Mouse (Mus musculus): ENCODE results near the gene BC004004. TPM values are rescaled to one million over a fixed set of nuclear protein-coding genes. Genes with fewer than 3 reads are reported as not detected.

Gene BC004004
- polyA plus RNA-seq, 1 experiment from 2014 or later, result 105 TPM

DNA sequence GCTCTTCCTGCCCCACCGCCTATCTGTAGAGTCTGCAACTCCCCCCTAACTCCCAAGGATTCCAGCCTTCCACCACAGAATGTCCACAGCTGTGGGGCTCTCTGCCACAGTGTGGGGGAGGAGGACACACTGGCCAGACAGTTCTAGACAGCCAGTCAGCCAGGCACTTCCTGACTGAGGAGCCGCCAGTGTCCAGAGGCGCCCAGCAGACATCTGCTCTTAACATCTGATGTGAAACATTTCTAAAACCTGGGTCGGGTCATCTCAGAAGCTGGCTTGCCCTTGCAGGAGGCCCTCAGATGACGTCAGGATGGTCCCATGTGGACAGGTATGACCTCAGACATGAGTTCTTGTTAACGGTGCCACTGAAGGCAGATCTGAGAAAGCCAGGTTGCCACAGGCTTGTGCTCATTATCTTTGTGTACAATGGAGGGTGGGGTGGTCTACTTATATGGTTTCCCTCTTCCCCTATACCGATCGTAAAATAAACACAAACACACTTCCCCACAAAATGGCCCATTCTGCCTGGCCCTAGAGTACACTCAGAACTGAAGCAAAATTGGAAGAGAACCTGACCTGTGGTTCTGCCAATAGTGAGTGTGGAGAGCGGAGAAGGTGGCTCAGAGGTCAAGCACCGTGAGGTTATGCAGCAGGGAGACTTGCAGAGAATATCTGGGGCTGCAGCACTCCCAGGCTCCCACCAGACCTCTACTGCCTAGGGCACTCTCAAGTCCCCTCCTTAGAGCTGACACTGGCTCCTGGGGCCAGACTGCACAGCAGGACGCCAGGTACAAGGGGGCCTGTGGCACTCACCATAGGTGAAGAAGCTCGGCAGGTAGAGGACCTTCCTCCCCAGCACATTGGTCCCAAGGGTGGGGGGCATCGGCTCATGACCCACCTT, 73.7 kb downstream of the BC004004 start:
- ATAC-seq, result peak; percentile 26
- H3K4me3 ChIP-seq (ENCODE audit: low read depth, low read length), result no peak overlapping the region
- no peak overlapping the region; the same call in 1 of the 2 replicates for H3K4me2 ChIP-seq (ENCODE audit: low read depth, low read length)
- no peak overlapping the region; the same call in 1 of the 2 replicates for H3K9ac ChIP-seq (replicated peaks)
- no peaks in the 10 kb centered on the region for H3K27me3 ChIP-seq (ENCODE audit: insufficient read depth, low read length)
- peaks cover 29% of the 10 kb centered on the region for H3K4me1 ChIP-seq (ENCODE audit: insufficient read depth)
- H3K9me3 ChIP-seq (ENCODE audit: low read length), result no peaks in the 10 kb centered on the region
- peaks cover 43% of the 10 kb centered on the region for H3K36me3 ChIP-seq (replicated peaks; ENCODE audit: insufficient read depth, low read length)
- TF ChIP-seq CTCF (IDR thresholded peaks at IDR 0.05; ENCODE audit: low read depth) (no peak), EP300 (IDR thresholded peaks at IDR 0.05; ENCODE audit: low read depth) (no peak)
- WGBS (ENCODE audit: insufficient replicate concordance), result 59% methylated on average over 13 of the region's 13 CpGs
- peak overlapping the region; percentile 34 for H3K27ac ChIP-seq (ENCODE audit: low read depth)
- peak; percentile 28 for DNase-seq

DNA sequence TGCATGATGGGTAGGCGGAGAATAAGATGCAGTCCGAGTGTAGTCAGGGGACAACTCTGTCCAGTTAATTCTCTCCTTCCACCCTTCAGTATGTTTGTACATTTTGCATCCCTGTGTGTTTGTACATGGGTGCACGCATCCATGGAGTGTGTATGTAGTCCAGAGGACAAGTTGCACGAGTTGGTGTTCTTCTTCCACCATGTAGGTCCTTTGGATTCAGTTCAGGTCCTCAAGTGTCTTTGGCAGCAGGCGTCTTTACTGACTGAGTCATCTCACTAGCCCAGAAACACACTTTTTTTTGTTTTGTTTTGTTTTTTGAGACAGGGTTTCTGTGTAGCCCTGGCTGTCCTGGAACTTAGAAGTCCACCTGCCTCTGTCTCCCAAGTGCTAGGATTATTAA, 74.7 kb downstream of the BC004004 start:
- no peak overlapping the region for H3K27ac ChIP-seq (ENCODE audit: low read depth)
- TF ChIP-seq CTCF (IDR thresholded peaks at IDR 0.05; ENCODE audit: low read depth) (no peak), EP300 (IDR thresholded peaks at IDR 0.05; ENCODE audit: low read depth) (no peak)
- H3K27me3 ChIP-seq (ENCODE audit: insufficient read depth, low read length), result no peaks in the 10 kb centered on the region
- H3K36me3 ChIP-seq (replicated peaks; ENCODE audit: insufficient read depth, low read length), result peaks cover 37% of the 10 kb centered on the region
- H3K9me3 ChIP-seq (ENCODE audit: low read length), result no peaks in the 10 kb centered on the region
- H3K4me1 ChIP-seq (ENCODE audit: insufficient read depth), result peaks cover 33% of the 10 kb centered on the region
- DNase-seq (no peak), ATAC-seq (no peak)
- no peak overlapping the region for H3K4me2 ChIP-seq (ENCODE audit: low read depth, low read length)
- 85% methylated on average over 5 of the region's 5 CpGs for WGBS (ENCODE audit: insufficient replicate concordance)
- H3K9ac ChIP-seq (replicated peaks), result no peak overlapping the region
- H3K4me3 ChIP-seq (ENCODE audit: low read depth, low read length), result no peak overlapping the region

DNA sequence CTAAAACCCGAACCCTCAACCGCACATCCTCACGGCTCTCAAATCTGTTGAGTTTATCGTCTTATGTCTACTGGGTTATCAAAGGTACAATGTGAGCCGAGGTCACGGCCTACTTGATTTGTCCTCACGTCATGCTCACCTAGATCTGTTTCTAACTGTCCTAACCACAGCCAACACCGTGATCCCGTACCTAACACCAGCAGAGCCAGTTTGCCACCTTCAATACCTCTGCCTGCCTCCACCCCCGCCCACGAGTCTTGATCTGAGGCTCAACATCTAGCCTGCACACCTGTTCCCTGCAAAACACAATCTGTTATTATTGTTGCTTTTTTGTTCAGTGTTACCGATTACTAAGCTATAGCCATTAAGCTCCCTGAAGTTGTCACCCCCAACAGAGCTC, 76.7 kb downstream of the BC004004 start:
- H3K27me3 ChIP-seq (ENCODE audit: insufficient read depth, low read length), result no peaks in the 10 kb centered on the region
- no peak overlapping the region for H3K27ac ChIP-seq (ENCODE audit: low read depth)
- ATAC-seq (no peak), DNase-seq (no peak)
- H3K4me3 ChIP-seq (ENCODE audit: low read depth, low read length), result no peak overlapping the region
- TF ChIP-seq EP300 (IDR thresholded peaks at IDR 0.05; ENCODE audit: low read depth) (no peak), CTCF (IDR thresholded peaks at IDR 0.05; ENCODE audit: low read depth) (no peak)
- H3K4me1 ChIP-seq (ENCODE audit: insufficient read depth), result peaks cover 42% of the 10 kb centered on the region
- no peak overlapping the region for H3K4me2 ChIP-seq (ENCODE audit: low read depth, low read length)
- peaks cover 20% of the 10 kb centered on the region for H3K36me3 ChIP-seq (replicated peaks; ENCODE audit: insufficient read depth, low read length)
- H3K9me3 ChIP-seq (ENCODE audit: low read length), result no peaks in the 10 kb centered on the region
- H3K9ac ChIP-seq (replicated peaks), result no peak overlapping the region
- WGBS (ENCODE audit: insufficient replicate concordance), result 88% methylated on average over 12 of the region's 12 CpGs

DNA sequence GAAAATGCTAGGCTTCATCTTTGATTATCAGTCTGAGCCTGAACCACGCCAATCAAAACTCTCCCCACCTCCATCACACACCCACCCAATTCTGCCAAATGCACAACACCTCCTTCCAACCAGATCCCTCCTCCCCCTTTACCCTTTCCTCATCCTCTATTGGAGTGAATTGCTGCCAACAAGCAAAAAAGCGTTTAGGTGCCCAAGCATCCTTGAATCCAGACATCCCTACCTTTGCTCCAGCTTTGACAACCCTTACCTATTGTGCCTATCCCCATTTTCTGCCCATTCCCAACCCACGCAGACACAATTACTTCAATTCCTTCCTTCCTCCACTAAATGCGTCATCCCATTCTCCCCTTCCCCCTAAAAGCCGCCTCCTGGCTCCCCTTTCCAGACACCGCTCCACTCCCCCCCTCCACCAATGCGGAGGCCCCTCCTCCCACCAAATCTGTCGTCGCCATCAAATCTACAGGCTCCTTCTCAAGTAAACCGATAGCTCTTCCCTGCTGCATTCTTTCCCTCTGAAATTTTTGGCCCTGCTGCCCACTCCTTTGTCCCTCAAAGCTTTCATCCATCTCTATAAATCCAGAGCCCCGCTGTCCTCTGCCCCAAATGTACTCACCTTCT, 78.0 kb downstream of the BC004004 start:
- Histone ChIP-seq H3K9me3 (ENCODE audit: low read length) (no peaks in the 10 kb centered on the region), H3K4me1 (ENCODE audit: insufficient read depth) (peaks cover 42% of the 10 kb centered on the region), H3K36me3 (replicated peaks; ENCODE audit: insufficient read depth, low read length) (peaks cover 15% of the 10 kb centered on the region), H3K27me3 (ENCODE audit: insufficient read depth, low read length) (no peaks in the 10 kb centered on the region), H3K4me3 (ENCODE audit: low read depth, low read length) (peak overlapping the region; percentile 94), H3K4me2 (ENCODE audit: low read depth, low read length) (peak overlapping the region; percentile 93), H3K27ac (ENCODE audit: low read depth) (peak overlapping the region; percentile 92), H3K9ac (replicated peaks) (peak overlapping the region; percentile 95)
- 7% methylated on average over 11 of the region's 11 CpGs for WGBS (ENCODE audit: insufficient replicate concordance)
- ATAC-seq (no peak), DNase-seq (no peak)
- TF ChIP-seq EP300 (IDR thresholded peaks at IDR 0.05; ENCODE audit: low read depth), result no peak
- no peak for TF ChIP-seq CTCF (IDR thresholded peaks at IDR 0.05; ENCODE audit: low read depth)

DNA sequence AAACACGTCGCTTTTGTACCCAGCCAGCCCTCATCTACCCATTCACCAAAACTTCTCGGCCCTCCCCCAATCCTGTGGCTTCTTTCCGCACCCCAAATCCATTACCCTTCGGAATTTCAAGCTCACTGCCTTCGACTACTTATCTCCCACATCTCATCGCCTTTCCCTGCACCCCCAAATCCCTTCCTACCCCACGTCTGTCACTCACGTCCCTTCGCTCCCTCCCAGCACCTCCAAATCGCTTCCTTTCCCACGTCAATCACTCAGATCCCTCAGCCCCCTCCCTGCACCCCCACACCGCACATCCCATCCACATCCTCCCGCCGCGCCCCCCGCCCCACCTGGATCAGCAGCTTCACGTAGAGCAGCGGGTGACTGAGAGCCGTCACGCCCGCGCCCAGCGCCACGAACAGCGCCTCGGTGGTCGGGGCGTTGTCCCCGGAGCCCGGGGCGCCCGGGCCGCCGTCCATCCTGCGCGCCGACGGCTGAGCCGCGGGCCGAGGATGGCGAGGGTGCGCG, 78.6 kb downstream of the BC004004 start:
- ATAC-seq, result peak; percentile 18; the same call in 1 of the 2 replicates
- WGBS (ENCODE audit: insufficient replicate concordance), result under 1% methylated on average over 40 of the region's 45 CpGs

More for the DNA sequence above, 78.6 kb downstream of the BC004004 start:
- no peaks in the 10 kb centered on the region for H3K27me3 ChIP-seq (ENCODE audit: insufficient read depth, low read length)
- H3K4me1 ChIP-seq (ENCODE audit: insufficient read depth), result peaks cover 36% of the 10 kb centered on the region
- H3K4me3 ChIP-seq (ENCODE audit: low read depth, low read length), result peak overlapping the region; percentile 94
- no peak for DNase-seq
- peak overlapping the region; percentile 92 for H3K27ac ChIP-seq (ENCODE audit: low read depth)
- H3K9me3 ChIP-seq (ENCODE audit: low read length), result no peaks in the 10 kb centered on the region
- H3K36me3 ChIP-seq (replicated peaks; ENCODE audit: insufficient read depth, low read length), result peaks cover 13% of the 10 kb centered on the region
- peak overlapping the region; percentile 95 for H3K9ac ChIP-seq (replicated peaks)
- TF ChIP-seq EP300 (IDR thresholded peaks at IDR 0.05; ENCODE audit: low read depth), result no peak
- no peak for TF ChIP-seq CTCF (IDR thresholded peaks at IDR 0.05; ENCODE audit: low read depth)
- H3K4me2 ChIP-seq (ENCODE audit: low read depth, low read length), result peak overlapping the region; percentile 93

Measured in liver, postnatal 0 days (tissue).